Mouse (Mus musculus) hindbrain, embryonic 11.5 days (tissue): Measurements from ENCODE around the gene 1110008L16Rik. TPM values are rescaled to one million over a fixed set of nuclear protein-coding genes. Genes with fewer than 3 reads are reported as not detected.
"Not testable (repeated sequence)": the region's sequence is repeated elsewhere in the genome, so short reads cannot be mapped to it uniquely, and the experiment has no call there.

Experiments used
- ATAC-seq: fragments of 200-750 bp; cut with Nextera tagmentation; 2 replicates; pipeline ENCODE4 v1.8.0; 2017; ENCODE audit warnings: mild to moderate bottlenecking, moderate TSS enrichment, moderate library complexity; ENCODE audit not compliant: low FRiP score
- DNase-seq: peaks from one replicate; pipeline ENCODE4 v3.0.0-alpha.2; 2015; ENCODE audit warnings: low spot score
- H3K27ac ChIP-seq: fragments of 300-500 bp; sonication (generic); 2 replicates; pipeline ENCODE4 v1.5.1; 2014; ENCODE audit warnings: mild to moderate bottlenecking, low read depth, low read length
- H3K27me3 ChIP-seq: fragments of 300-500 bp; sonication (generic); 2 replicates; pipeline ENCODE4 v1.6.1; 2014; ENCODE audit warnings: mild to moderate bottlenecking, low read length, moderate library complexity, mixed read lengths; ENCODE audit not compliant: control insufficient read depth, insufficient read depth
- H3K36me3 ChIP-seq: fragments of 300-500 bp; sonication (generic); 2 replicates; pipeline ENCODE4 v1.6.1; 2014; ENCODE audit warnings: mild to moderate bottlenecking, low read length, moderate library complexity, mixed read lengths; ENCODE audit not compliant: control insufficient read depth, insufficient read depth
- H3K4me1 ChIP-seq: fragments of 300-500 bp; sonication (generic); replicated peaks from 2 replicates; pipeline ENCODE4 v1.6.1; 2014; ENCODE audit warnings: low read length, mixed read lengths; ENCODE audit not compliant: control insufficient read depth, insufficient read depth
- H3K4me2 ChIP-seq: fragments of 300-500 bp; sonication (generic); replicated peaks from 2 replicates; pipeline ENCODE4 v1.6.1; 2014; ENCODE audit warnings: mild to moderate bottlenecking, low read depth, low read length
- H3K4me3 ChIP-seq: fragments of 300-500 bp; sonication (generic); 2 replicates; pipeline ENCODE4 v1.5.1; 2014; ENCODE audit warnings: low read depth, low read length
- H3K9ac ChIP-seq: fragments of 300-500 bp; sonication (generic); 2 replicates; pipeline ENCODE4 v1.6.1; 2014; ENCODE audit warnings: low read depth, low read length
- H3K9me3 ChIP-seq: fragments of 300-500 bp; sonication (generic); 2 replicates; pipeline ENCODE4 v1.6.1; 2016; ENCODE audit warnings: low read length; ENCODE audit not compliant: control insufficient read depth
- WGBS: fragments of 180-500 bp; shearing (Covaris S2); extraction: QIAGEN DNeasy Blood & Tissue Kit; methylation state at CpG from one replicate; pipeline ENCODE4 v1.1.7; 2014; 5-methylcytosine and 5-hydroxymethylcytosine counted together
- polyA plus RNA-seq: library from polyadenylated mRNA; unstranded; fragments of >200 nt; fragmentation: Nextera tagmentation; extraction: Ambion mirVana; gene quantifications from 2 replicates; pipeline ENCODE4 v1.2.1, GENCODE M21; 2014

Gene 1110008L16Rik
- polyA plus RNA-seq, 1 experiment from 2014 or later: 20.0 TPM

GRCm38 (mm10) chr12:55321642-55322291, 22.4 kb downstream of the 1110008L16Rik start:
- WGBS: 90% methylated on average over 18 of the region's 18 CpGs

GRCm38 (mm10) chr12:55325702-55326101, 26.3 kb downstream of the 1110008L16Rik start:
- no peak overlapping the region for H3K4me2 ChIP-seq
- no peak overlapping the region for H3K9ac ChIP-seq
- WGBS: 96% methylated on average over 7 of the region's 7 CpGs
- DNase-seq (no peak), ATAC-seq (no peak)
- no peaks in the 10 kb centered on the region for H3K4me1 ChIP-seq
- no peak overlapping the region for H3K27ac ChIP-seq
- H3K4me3 ChIP-seq: no peak overlapping the region
- H3K36me3 ChIP-seq: no peaks in the 10 kb centered on the region
- no peaks in the 10 kb centered on the region for H3K9me3 ChIP-seq
- H3K27me3 ChIP-seq: no peaks in the 10 kb centered on the region

More at GRCm38 (mm10) chr12:55321642-55322291, 22.4 kb downstream of the 1110008L16Rik start:
- Histone ChIP-seq H3K4me1 (no peaks in the 10 kb centered on the region), H3K4me3 (no peak overlapping the region), H3K9ac (no peak overlapping the region), H3K27ac (no peak overlapping the region), H3K4me2 (no peak overlapping the region), H3K27me3 (no peaks in the 10 kb centered on the region), H3K36me3 (no peaks in the 10 kb centered on the region), H3K9me3 (no peaks in the 10 kb centered on the region)
- no peak for DNase-seq
- no peak for ATAC-seq

GRCm38 (mm10) chr12:55328784-55329183, 29.4 kb downstream of the 1110008L16Rik start:
- Histone ChIP-seq H3K4me1 (no peaks in the 10 kb centered on the region), H3K27ac (no peak overlapping the region), H3K36me3 (no peaks in the 10 kb centered on the region), H3K4me3 (no peak overlapping the region), H3K9me3 (no peaks in the 10 kb centered on the region), H3K4me2 (no peak overlapping the region), H3K9ac (no peak overlapping the region), H3K27me3 (no peaks in the 10 kb centered on the region)
- 89% methylated on average over 4 of the region's 4 CpGs for WGBS
- ATAC-seq (no peak), DNase-seq (no peak)

- ATAC-seq (no peak), DNase-seq (no peak)
- H3K4me3 ChIP-seq: no peak overlapping the region
- 94% methylated on average over 7 of the region's 7 CpGs for WGBS
- H3K9ac ChIP-seq: no peak overlapping the region
- no peaks in the 10 kb centered on the region for H3K4me1 ChIP-seq
- H3K4me2 ChIP-seq: no peak overlapping the region
- no peaks in the 10 kb centered on the region for H3K9me3 ChIP-seq
- no peaks in the 10 kb centered on the region for H3K27me3 ChIP-seq
- no peaks in the 10 kb centered on the region for H3K36me3 ChIP-seq
- no peak overlapping the region for H3K27ac ChIP-seq
Observed at GRCm38 (mm10) chr12:55329351-55329750, 30.0 kb downstream of the 1110008L16Rik start.

GRCm38 (mm10) chr12:55333662-55334061, 34.3 kb downstream of the 1110008L16Rik start:
- no peak overlapping the region for H3K4me3 ChIP-seq
- ATAC-seq (no peak), DNase-seq (no peak)
- no peaks in the 10 kb centered on the region for H3K4me1 ChIP-seq
- H3K4me2 ChIP-seq: no peak overlapping the region
- H3K27me3 ChIP-seq: no peaks in the 10 kb centered on the region
- H3K9me3 ChIP-seq: no peaks in the 10 kb centered on the region
- H3K36me3 ChIP-seq: no peaks in the 10 kb centered on the region
- no peak overlapping the region for H3K27ac ChIP-seq
- 91% methylated on average over 7 of the region's 7 CpGs for WGBS
- H3K9ac ChIP-seq: no peak overlapping the region

GRCm38 (mm10) chr12:55338490-55338889, 39.1 kb downstream of the 1110008L16Rik start:
- ATAC-seq, H3K27ac ChIP-seq, H3K9ac ChIP-seq, H3K27me3 ChIP-seq, H3K4me3 ChIP-seq, H3K36me3 ChIP-seq, H3K9me3 ChIP-seq, H3K4me2 ChIP-seq, H3K4me1 ChIP-seq, DNase-seq: not testable (repeated sequence)
- WGBS: 100% methylated on average over 1 of the region's 2 CpGs

GRCm38 (mm10) chr12:55343045-55343444, 43.7 kb downstream of the 1110008L16Rik start:
- not testable (repeated sequence) for H3K27ac ChIP-seq, H3K9me3 ChIP-seq, H3K4me2 ChIP-seq, H3K27me3 ChIP-seq, ATAC-seq, H3K4me3 ChIP-seq, H3K4me1 ChIP-seq, H3K36me3 ChIP-seq, DNase-seq, H3K9ac ChIP-seq
- WGBS: 78% methylated on average over 1 of the region's 1 CpGs

GRCm38 (mm10) chr12:55343998-55344397, 44.6 kb downstream of the 1110008L16Rik start:
- Histone ChIP-seq H3K4me1 (no peaks in the 10 kb centered on the region), H3K27me3 (no peaks in the 10 kb centered on the region), H3K9me3 (no peaks in the 10 kb centered on the region), H3K4me3 (no peak overlapping the region), H3K9ac (no peak overlapping the region), H3K36me3 (no peaks in the 10 kb centered on the region), H3K4me2 (no peak overlapping the region), H3K27ac (no peak overlapping the region)
- 88% methylated on average over 11 of the region's 11 CpGs for WGBS
- ATAC-seq (no peak), DNase-seq (no peak)

- DNase-seq (no peak), ATAC-seq (no peak)
- no peak overlapping the region for H3K27ac ChIP-seq
- WGBS: 87% methylated on average over 13 of the region's 13 CpGs
- H3K4me1 ChIP-seq: no peaks in the 10 kb centered on the region
- H3K4me2 ChIP-seq: no peak overlapping the region
- H3K27me3 ChIP-seq: no peaks in the 10 kb centered on the region
- no peaks in the 10 kb centered on the region for H3K36me3 ChIP-seq
- no peaks in the 10 kb centered on the region for H3K9me3 ChIP-seq
- no peak overlapping the region for H3K4me3 ChIP-seq
- H3K9ac ChIP-seq: no peak overlapping the region
Observed at GRCm38 (mm10) chr12:55344583-55344982, 45.2 kb downstream of the 1110008L16Rik start.
